Mouse (Mus musculus): ENCODE measurements around the gene Gm9758. TPM values are rescaled to one million over a fixed set of nuclear protein-coding genes. Genes with fewer than 3 reads are reported as not detected.

Gene Gm9758
- polyA plus RNA-seq (2012; rRNA removed; ENCODE audit: low replicate concordance) = not detected in 2 replicates

DNA sequence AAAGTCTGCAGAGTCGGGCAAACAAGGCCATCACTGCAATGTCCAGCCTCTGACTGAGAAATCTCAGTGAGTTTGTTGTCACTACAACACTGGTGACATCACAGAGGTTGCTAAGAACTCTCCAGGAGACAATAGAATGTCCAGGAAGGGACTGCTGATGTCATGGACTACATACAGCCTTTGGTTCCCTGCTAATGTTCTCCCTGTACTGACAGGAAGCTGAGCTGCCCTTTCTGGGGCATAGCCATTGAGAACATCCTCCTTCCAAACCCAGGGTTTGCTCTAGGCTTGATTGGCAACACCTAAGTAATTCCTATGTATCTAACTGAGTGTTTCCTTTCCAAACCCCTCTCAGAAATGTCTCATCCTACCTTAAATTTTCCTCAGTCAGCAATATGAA, at the start of gene Gm9758:
Gene Gm9758, minus strand, starts transcription at position 101 of the 400 bp plus-strand sequence.

DNA sequence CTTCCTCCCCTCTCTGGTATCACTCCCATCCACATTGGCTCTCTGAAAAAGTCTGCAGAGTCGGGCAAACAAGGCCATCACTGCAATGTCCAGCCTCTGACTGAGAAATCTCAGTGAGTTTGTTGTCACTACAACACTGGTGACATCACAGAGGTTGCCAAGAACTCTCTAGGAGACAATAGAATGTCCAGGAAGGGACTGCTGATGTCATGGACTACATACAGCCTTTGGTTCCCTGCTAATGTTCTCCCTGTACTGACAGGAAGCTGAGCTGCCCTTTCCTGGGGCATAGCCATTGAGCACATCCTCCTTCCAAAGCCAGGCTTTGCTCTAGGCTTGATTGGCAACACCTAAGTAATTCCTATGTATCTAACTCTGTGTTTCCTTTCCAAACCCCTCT, 23.6 kb upstream of the Gm9758 start, which contains the start of gene Speer4e:
Gene Speer4e, minus strand, starts transcription at position 101 of the 400 bp plus-strand sequence.

Other genes starting within 250 kb of the Gm9758 start
- not detected in 2 replicates for gene Speer4e, start 23.5 kb upstream of the Gm9758 start, polyA plus RNA-seq (2012; rRNA removed; ENCODE audit: low replicate concordance)
- gene Gm10354, start 64.0 kb upstream of the Gm9758 start, polyA plus RNA-seq (2012; rRNA removed; ENCODE audit: low replicate concordance) = 0.13 TPM in 1 of 2 replicates, not detected in the other
- gene Gm17019, start 118.1 kb upstream of the Gm9758 start, polyA plus RNA-seq (2012; rRNA removed; ENCODE audit: low replicate concordance) = not detected in 2 replicates